Mouse (Mus musculus) left cerebral cortex, postnatal 14 days (tissue): ENCODE results near the gene Bbs5. TPM values are rescaled to one million over a fixed set of nuclear protein-coding genes. Genes with fewer than 3 reads are reported as not detected.

Experiments used
- DNase-seq, 2 experiments: peaks; one replicate each; pipeline ENCODE4 v3.0.0; 2021 to 2022; ENCODE audit warnings: low spot score in 2 of 2, mixed read lengths in 1 of 2
- intact Hi-C: fragments of 180-260 bp; cut with DNase I; formaldehyde crosslinking; loops from one replicate; pipeline ENCODE4 v1.15.1; 2025
- total RNA-seq, 2 experiments: library from RNA; stranded (reverse); gene quantifications; 2 replicates each; pipeline ENCODE4 v1.2.3; 2021

Bbs5 gene
- total RNA-seq, 2 experiments from 2014 or later, result 25.9 to 29.4 TPM

DNA sequence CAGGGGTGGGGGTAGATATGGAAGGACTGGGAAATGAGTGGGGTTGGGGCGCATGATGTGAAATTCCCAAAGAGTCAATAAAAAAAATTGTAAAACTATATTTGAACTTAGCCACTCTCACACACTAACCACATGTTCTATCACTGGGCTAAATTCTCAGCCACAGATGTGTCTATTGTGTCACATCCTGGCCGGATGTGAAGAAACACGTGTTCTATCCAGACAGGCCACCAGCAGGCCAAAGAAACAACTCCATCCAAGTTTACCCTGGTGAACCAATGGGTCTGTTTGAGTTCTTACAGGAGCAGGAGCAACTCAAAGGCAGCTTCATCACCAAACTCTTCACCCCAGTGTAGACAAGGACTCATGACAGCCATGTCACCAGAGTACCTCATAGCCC is 69.5 kb downstream of the Bbs5 start:
- intact Hi-C loops, result no loop called here

More for the DNA sequence above, 69.5 kb downstream of the Bbs5 start:
- no peak for DNase-seq

Other genes starting within 250 kb of the Bbs5 start
- gene Lrp2, start 61.1 kb upstream of the Bbs5 start, total RNA-seq, result under 1 TPM; 0.09 to 0.17 TPM
- 1 to 10 TPM; 1.6 to 1.9 TPM for gene Klhl41, start 22.9 kb downstream of the Bbs5 start, total RNA-seq
- 10 to 100 TPM; 16.1 to 17.2 TPM for gene Fastkd1, start 66.3 kb downstream of the Bbs5 start, total RNA-seq
- gene Ppig, start 75.4 kb downstream of the Bbs5 start, total RNA-seq, result 10 to 100 TPM; 53.0 to 54.3 TPM
- 1 to 10 TPM; 2.2 to 2.4 TPM for gene Ccdc173, start 142.4 kb downstream of the Bbs5 start, total RNA-seq
- 10 to 100 TPM; 19.2 to 23.0 TPM for gene Phospho2, start 142.5 kb downstream of the Bbs5 start, total RNA-seq
- gene Klhl23, start 174.8 kb downstream of the Bbs5 start, total RNA-seq, result 100 to 1,000 TPM in 1 of 2 experiments, 10 to 100 TPM in 1; 92.7 to 102 TPM
- gene Ssb, start 214.4 kb downstream of the Bbs5 start, total RNA-seq, result 100 to 1,000 TPM; 121 to 139 TPM
- 10 to 100 TPM in 1 of 2 experiments, 1 to 10 TPM in 1; 9.7 to 15.7 TPM for gene Mettl5, start 238.4 kb downstream of the Bbs5 start, total RNA-seq